Mouse (Mus musculus): Measurements from ENCODE around the gene Shisal2b. TPM values are rescaled to one million over a fixed set of nuclear protein-coding genes. Genes with fewer than 3 reads are reported as not detected.
"Not testable (repeated sequence)": the region's sequence is repeated elsewhere in the genome, so short reads cannot be mapped to it uniquely, and the experiment has no call there.

The Shisal2b gene
- not detected in 3 replicates for total RNA-seq (2017)

- no peak for ATAC-seq (replicated peaks; ENCODE audit: insufficient number of reproducible peaks, low FRiP score, low TSS enrichment, poor library complexity, severe bottlenecking)
Observed at GRCm38 (mm10) chr13:104863127-104863979, at the start of gene Shisal2b. TSS of gene Shisal2b (minus strand) at chr13:104863893.

GRCm38 (mm10) chr13:104911626-104912025, 47.9 kb upstream of the Shisal2b start:
- ATAC-seq (replicated peaks; ENCODE audit: insufficient number of reproducible peaks, low FRiP score, low TSS enrichment, poor library complexity, severe bottlenecking), result not testable (repeated sequence)

- ATAC-seq (replicated peaks; ENCODE audit: insufficient number of reproducible peaks, low FRiP score, low TSS enrichment, poor library complexity, severe bottlenecking), result not testable (repeated sequence)
Observed at GRCm38 (mm10) chr13:104911006-104911405, 47.3 kb upstream of the Shisal2b start.

- ATAC-seq (replicated peaks; ENCODE audit: insufficient number of reproducible peaks, low FRiP score, low TSS enrichment, poor library complexity, severe bottlenecking), result no peak
Observed at GRCm38 (mm10) chr13:104908691-104909090, 45.0 kb upstream of the Shisal2b start.

GRCm38 (mm10) chr13:104894771-104895170, 31.1 kb upstream of the Shisal2b start:
- ATAC-seq (replicated peaks; ENCODE audit: insufficient number of reproducible peaks, low FRiP score, low TSS enrichment, poor library complexity, severe bottlenecking), result no peak

- no peak for ATAC-seq (replicated peaks; ENCODE audit: insufficient number of reproducible peaks, low FRiP score, low TSS enrichment, poor library complexity, severe bottlenecking)
Observed at GRCm38 (mm10) chr13:104892337-104892736, 28.6 kb upstream of the Shisal2b start.

GRCm38 (mm10) chr13:104886308-104887032, 22.8 kb upstream of the Shisal2b start:
- ATAC-seq (replicated peaks; ENCODE audit: insufficient number of reproducible peaks, low FRiP score, low TSS enrichment, poor library complexity, severe bottlenecking), result no peak

- ATAC-seq (replicated peaks; ENCODE audit: insufficient number of reproducible peaks, low FRiP score, low TSS enrichment, poor library complexity, severe bottlenecking), result no peak
Observed at GRCm38 (mm10) chr13:104883566-104884249, 20.0 kb upstream of the Shisal2b start.

- ATAC-seq (replicated peaks; ENCODE audit: insufficient number of reproducible peaks, low FRiP score, low TSS enrichment, poor library complexity, severe bottlenecking), result no peak
Observed at GRCm38 (mm10) chr13:104878508-104878907, 14.8 kb upstream of the Shisal2b start.

GRCm38 (mm10) chr13:104869907-104870306, 6.2 kb upstream of the Shisal2b start:
- ATAC-seq (replicated peaks; ENCODE audit: insufficient number of reproducible peaks, low FRiP score, low TSS enrichment, poor library complexity, severe bottlenecking), result no peak

GRCm38 (mm10) chr13:104866726-104867125, 3.0 kb upstream of the Shisal2b start:
- no peak for ATAC-seq (replicated peaks; ENCODE audit: insufficient number of reproducible peaks, low FRiP score, low TSS enrichment, poor library complexity, severe bottlenecking)

GRCm38 (mm10) chr13:104853645-104854044, 10.0 kb downstream of the Shisal2b start:
- ATAC-seq (replicated peaks; ENCODE audit: insufficient number of reproducible peaks, low FRiP score, low TSS enrichment, poor library complexity, severe bottlenecking), result no peak

- ATAC-seq (replicated peaks; ENCODE audit: insufficient number of reproducible peaks, low FRiP score, low TSS enrichment, poor library complexity, severe bottlenecking), result no peak
Observed at GRCm38 (mm10) chr13:104843295-104844089, 20.2 kb downstream of the Shisal2b start.

- 0 out of 2 replicates have a peak, but pooled peaks have one; percentile 43 for ATAC-seq (replicated peaks; ENCODE audit: insufficient number of reproducible peaks, low FRiP score, low TSS enrichment, poor library complexity, severe bottlenecking)
Observed at GRCm38 (mm10) chr13:104841937-104842336, 21.8 kb downstream of the Shisal2b start.

GRCm38 (mm10) chr13:104837628-104838027, 26.1 kb downstream of the Shisal2b start:
- ATAC-seq (replicated peaks; ENCODE audit: insufficient number of reproducible peaks, low FRiP score, low TSS enrichment, poor library complexity, severe bottlenecking), result no peak

GRCm38 (mm10) chr13:104832811-104833210, 30.9 kb downstream of the Shisal2b start:
- ATAC-seq (replicated peaks; ENCODE audit: insufficient number of reproducible peaks, low FRiP score, low TSS enrichment, poor library complexity, severe bottlenecking), result no peak

GRCm38 (mm10) chr13:104825470-104825869, 38.2 kb downstream of the Shisal2b start:
- ATAC-seq (replicated peaks; ENCODE audit: insufficient number of reproducible peaks, low FRiP score, low TSS enrichment, poor library complexity, severe bottlenecking), result no peak

GRCm38 (mm10) chr13:104822411-104822838, 41.3 kb downstream of the Shisal2b start:
- ATAC-seq (replicated peaks; ENCODE audit: insufficient number of reproducible peaks, low FRiP score, low TSS enrichment, poor library complexity, severe bottlenecking), result no peak
